Comparison of ENCODE assay signal across 30 mouse cellular contexts in the genomic region with DNA sequence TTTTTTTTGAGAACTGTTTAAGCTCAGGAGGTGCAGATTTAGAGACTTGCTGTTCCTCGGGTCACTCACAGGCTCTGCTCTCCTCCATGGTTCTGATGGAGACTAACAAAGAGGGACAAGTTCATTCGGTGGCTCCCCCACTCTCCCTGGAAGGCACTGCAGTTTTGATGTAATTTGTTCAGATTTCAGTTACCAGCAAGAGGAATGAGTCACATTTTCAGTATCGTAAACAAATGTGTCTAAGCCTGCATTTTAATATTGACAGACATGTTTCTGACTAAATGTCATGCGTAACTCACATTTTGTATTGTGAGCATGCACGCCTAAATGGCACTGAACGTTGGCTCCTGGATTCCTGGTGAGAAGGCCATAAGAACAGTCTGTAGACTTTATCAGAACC. TPM values are rescaled to one million over a fixed set of nuclear protein-coding genes. Genes with fewer than 3 reads are reported as not detected.
A peak's percentile ranks its signal among the peaks of the same experiment; 100 is the strongest.
DNase-seq lines count a peak whose midpoint lies in the region; ATAC-seq and TF ChIP-seq lines count a peak whose summit lies in the region.
"Had no signal": no experiment of that assay in that cellular context is flagged by ENCODE, and none has a peak within 500 bp of the region (broad histone marks: within the 10 kb centered on the region; RNA-seq: fewer than 3 reads in every experiment).

No protein-coding gene starts in this region.

- H3K27me3 ChIP-seq in forebrain, embryonic 14.5 days (replicated peaks; ENCODE audit: control insufficient read depth, insufficient read depth, low read length) = peaks cover 6% of the 10 kb centered on the region; the same call in 1 of the 2 replicates

- WGBS in forebrain, embryonic 14.5 days = 46% methylated on average over 6 of the region's 6 CpGs

- TF ChIP-seq CTCF in layer of hippocampus, adult 2 months (conservative IDR thresholded peaks at IDR 0.05) = peak; percentile 33
- TF ChIP-seq CTCF in brain, embryonic 14.5 days (IDR thresholded peaks at IDR 0.05; ENCODE audit: borderline replicate concordance, extremely low read depth, insufficient read depth, insufficient read length) = no peak
- TF ChIP-seq CTCF in left cerebral cortex, adult 2 months (IDR thresholded peaks at IDR 0.05) = no peak

- H3K27ac ChIP-seq in layer of hippocampus, adult 2 months = no peak overlapping the region
- H3K27ac ChIP-seq in forebrain, embryonic 14.5 days (ENCODE audit: low read depth, low read length) = peak overlapping the region; percentile 87
- no peak overlapping the region for H3K27ac ChIP-seq in left cerebral cortex, adult 2 months
- H3K27ac ChIP-seq: embryonic facial prominence, embryonic 15.5 days; gastrocnemius, adult 2 months; hindbrain, embryonic 14.5 days; intestine, embryonic 15.5 days had no signal

- peaks cover 18% of the 10 kb centered on the region for H3K4me1 ChIP-seq in forebrain, embryonic 14.5 days (ENCODE audit: control insufficient read depth, insufficient read depth, low read length)

- peak overlapping the region; percentile 28; the same call in 1 of the 2 replicates for H3K4me2 ChIP-seq in forebrain, embryonic 14.5 days (ENCODE audit: low read length)
- H3K4me2 ChIP-seq: embryonic facial prominence, embryonic 15.5 days; heart, embryonic 12.5 days; hindbrain, embryonic 14.5 days; intestine, embryonic 15.5 days had no signal

- DNase-seq in layer of hippocampus, adult 2 months (ENCODE audit: low spot score in 2 of 2) = peak in 1 of 2 experiments; percentile 32
- DNase-seq in layer of hippocampus, adult 9-10 months (ENCODE audit: low spot score) = no peak
- peak; percentile 40 for DNase-seq in brain, embryonic 14.5 days (ENCODE audit: low read depth)
- peak; percentile 26 for DNase-seq in forebrain, embryonic 14.5 days (ENCODE audit: low spot score)
- no peak for DNase-seq in Muller cell, postnatal 12 days (ENCODE audit: inconsistent ontology term)
- DNase-seq in left cerebral cortex, postnatal 25 days (ENCODE audit: low spot score in 2 of 2) = no peak
- no peak for DNase-seq in left cerebral cortex, adult 2 months (ENCODE audit: extremely low spot score in 1 of 2, low spot score in 2 of 2)
- DNase-seq: adrenal gland, postnatal 14 days; B cell, adult 2 months; cerebellum, adult 18-20 months; cerebellum, adult 9-11 months; cerebellum, postnatal 36 days; gastrocnemius, adult 2 months; gastrocnemius, postnatal 25 days; heart, postnatal 36 days; kidney, adult 18-20 months had no signal

- no peaks in the 10 kb centered on the region for H3K36me3 ChIP-seq in forebrain, embryonic 14.5 days (ENCODE audit: control insufficient read depth, insufficient read depth, low read length)
- H3K36me3 ChIP-seq: embryonic facial prominence, embryonic 15.5 days; G1E; heart, embryonic 12.5 days; intestine, embryonic 15.5 days had no signal

- no peak for ATAC-seq in forebrain, embryonic 14.5 days
- ATAC-seq: activated CD4-positive, CD25-positive, alpha-beta regulatory T cell, adult 4 months; CD4-positive, CD25-positive, alpha-beta regulatory T cell, adult 4 months; intestine, embryonic 15.5 days; Patski had no signal

- H3K9ac ChIP-seq in forebrain, embryonic 14.5 days (ENCODE audit: low read length) = peak overlapping the region; percentile 18; the same call in 1 of the 2 replicates
- H3K9ac ChIP-seq: embryonic facial prominence, embryonic 15.5 days; heart, embryonic 12.5 days; hindbrain, embryonic 14.5 days; intestine, embryonic 15.5 days had no signal

- no peak for TF ChIP-seq POLR2A in brain, embryonic 14.5 days (IDR thresholded peaks at IDR 0.05; ENCODE audit: borderline replicate concordance, extremely low read depth, insufficient read depth, insufficient read length, poor library complexity, severe bottlenecking)

- no peak overlapping the region for H3K4me3 ChIP-seq in layer of hippocampus, adult 2 months
- no peak overlapping the region for H3K4me3 ChIP-seq in forebrain, embryonic 14.5 days (ENCODE audit: low read depth, low read length)
- H3K4me3 ChIP-seq in left cerebral cortex, adult 2 months = no peak overlapping the region
- H3K4me3 ChIP-seq: embryonic facial prominence, embryonic 15.5 days; erythroblast, embryonic 14.5 days; gastrocnemius, adult 2 months; heart, embryonic 12.5 days; intestine, embryonic 15.5 days had no signal

- H3K9me3 ChIP-seq in forebrain, embryonic 14.5 days (replicated peaks; ENCODE audit: control insufficient read depth, low read length) = no peaks in the 10 kb centered on the region
- H3K9me3 ChIP-seq: embryonic facial prominence, embryonic 15.5 days; G1E; heart, embryonic 12.5 days; intestine, embryonic 15.5 days had no signal

- intact Hi-C loops in left cerebral cortex, postnatal 25 days (cut with DNase I) = no loop called here
- intact Hi-C loops in left cerebral cortex, adult 2 months (cut with DNase I) = no loop called here

RNA-seq across cellular contexts. Expression of a gene that starts 5.2 kb away (rescaled TPM):
- 1 to 10 TPM; 1.2 to 1.4 TPM for total RNA-seq in layer of hippocampus, adult 2 months (2021)
- polyA plus RNA-seq in brain, embryonic 14.5 days (2012; rRNA removed) = 26.1 and 37.8 TPM in 2 replicates
- polyA plus RNA-seq in forebrain, embryonic 14.5 days (2014; fragmentation: Nextera tagmentation; extraction: Ambion mirVana) = 25.8 and 28.0 TPM in 2 replicates
- under 1 TPM in 1 of 2 experiments, not detected in 1; 0.21 TPM for total RNA-seq in left cerebral cortex, postnatal 25 days (2021)
- under 1 TPM in 1 of 2 experiments, not detected in 1; 0.37 TPM for total RNA-seq in left cerebral cortex, adult 2 months (2021)
- polyA plus RNA-seq: erythroblast, embryonic 14.5 days had no signal

RNA-seq across cellular contexts. Expression of a gene that starts 46.9 kb away (rescaled TPM):
- total RNA-seq in layer of hippocampus, adult 2 months (2021) = not detected
- polyA plus RNA-seq in brain, embryonic 14.5 days (2012; rRNA removed) = not detected in 2 replicates
- polyA plus RNA-seq in forebrain, embryonic 14.5 days (2014; fragmentation: Nextera tagmentation; extraction: Ambion mirVana) = not detected in 2 replicates
- total RNA-seq in left cerebral cortex, postnatal 25 days (2021) = not detected
- total RNA-seq in left cerebral cortex, adult 2 months (2021) = not detected
- total RNA-seq: adrenal gland, adult 18-20 months; adrenal gland, postnatal 14 days; gastrocnemius, adult 2 months; gastrocnemius, postnatal 25 days; granulocyte monocyte progenitor cell, adult 5-6 weeks; heart, adult 8-10 months; heart, postnatal 36 days had no signal
- polyA plus RNA-seq: activated CD4-positive, CD25-positive, alpha-beta regulatory T cell, adult 4 months; CD4-positive, CD25-positive, alpha-beta regulatory T cell, adult 4 months; embryonic facial prominence, embryonic 11.5 days; embryonic facial prominence, embryonic 15.5 days; erythroblast, embryonic 14.5 days; G1E; heart, embryonic 12.5 days; heart, embryonic 16.5 days; hindbrain, embryonic 14.5 days; intestine, embryonic 15.5 days; Patski had no signal

RNA-seq across cellular contexts. Expression of a gene that starts 56.2 kb away (rescaled TPM):
- total RNA-seq in layer of hippocampus, adult 2 months (2021) = 100 to 1,000 TPM; 249 to 342 TPM
- 137 and 205 TPM in 2 replicates for polyA plus RNA-seq in brain, embryonic 14.5 days (2012; rRNA removed)
- polyA plus RNA-seq in forebrain, embryonic 14.5 days (2014; fragmentation: Nextera tagmentation; extraction: Ambion mirVana) = 9.8 and 28.2 TPM in 2 replicates
- 100 to 1,000 TPM; 186 to 191 TPM for total RNA-seq in left cerebral cortex, postnatal 25 days (2021)
- 100 to 1,000 TPM; 226 to 242 TPM for total RNA-seq in left cerebral cortex, adult 2 months (2021)

Comparison
In these comparisons a context has a peak if more than half of its experiments do, and no peak if none do; other contexts are left out.
1. DNase-seq: peak in brain, embryonic 14.5 days (single experiment) and forebrain, embryonic 14.5 days (single experiment); none in layer of hippocampus, adult 9-10 months (single experiment), Muller cell, postnatal 12 days (single experiment), left cerebral cortex, postnatal 25 days (0 of 2) and left cerebral cortex, adult 2 months (0 of 2).